Mouse (Mus musculus): ENCODE data around the gene Gins2.

DNA sequence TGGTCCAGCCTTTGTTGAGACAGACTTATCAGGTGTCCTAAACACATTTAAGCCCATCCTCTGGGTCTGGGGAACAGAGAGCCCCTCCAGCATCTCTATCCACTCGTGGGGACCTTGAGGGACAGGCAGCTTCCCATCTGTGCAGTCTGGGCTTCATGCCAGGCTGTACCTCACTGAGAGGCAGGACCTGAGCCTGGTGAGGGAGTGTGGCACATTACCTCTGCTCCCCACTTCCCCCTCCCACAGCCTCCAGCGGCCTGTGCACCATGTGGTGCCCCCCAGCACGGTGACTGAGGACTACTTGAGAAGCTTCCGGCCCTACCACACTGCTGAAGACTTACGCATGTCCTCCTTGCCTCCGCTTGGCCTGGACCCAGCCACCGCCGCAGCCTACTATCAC lies 22.4 kb downstream of the Gins2 start:
- no peak for TF ChIP-seq POLR2A (IDR thresholded peaks at IDR 0.05; ENCODE audit: insufficient read depth, low read depth, low read length)
- TF ChIP-seq CTCF (IDR thresholded peaks at IDR 0.05; ENCODE audit: insufficient read depth, low read depth, low read length) = no peak

Measured in olfactory bulb, adult 2 months (tissue).